In the genomic region with DNA sequence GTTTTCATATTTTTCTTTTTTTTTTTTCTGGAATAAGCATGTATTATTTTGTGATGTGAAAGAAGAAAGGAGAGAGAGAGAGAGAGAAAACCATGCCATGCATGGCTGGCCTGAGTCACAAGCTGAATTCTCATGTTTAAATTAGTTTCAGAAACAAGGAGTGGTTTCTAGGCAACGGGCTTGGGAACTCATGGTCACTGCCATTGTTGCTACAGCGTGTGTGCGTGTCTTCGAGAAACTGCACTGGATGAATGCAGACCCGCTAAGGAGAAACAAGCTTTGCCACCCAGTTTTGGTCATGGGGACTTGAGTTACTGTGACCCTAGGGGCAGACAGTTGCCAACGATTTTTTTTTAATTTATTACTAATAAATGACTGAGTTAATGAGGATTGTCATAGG, we compare ENCODE assay signal across 8 mouse cellular contexts. TPM values are rescaled to one million over a fixed set of nuclear protein-coding genes. Genes with fewer than 3 reads are reported as not detected.
A peak's percentile ranks its signal among the peaks of the same experiment; 100 is the strongest.
DNase-seq lines count a peak whose midpoint lies in the region; ATAC-seq lines count a peak whose summit lies in the region.

No protein-coding gene starts in this region.

- no peak overlapping the region for H3K27ac ChIP-seq in embryonic facial prominence, embryonic 11.5 days (replicated peaks; ENCODE audit: low read depth, low read length)
- no peak overlapping the region for H3K27ac ChIP-seq in intestine, embryonic 15.5 days

- no peaks in the 10 kb centered on the region for H3K9me3 ChIP-seq in embryonic facial prominence, embryonic 11.5 days (replicated peaks; ENCODE audit: control insufficient read depth, low read length)
- no peaks in the 10 kb centered on the region for H3K9me3 ChIP-seq in intestine, embryonic 15.5 days

- no peaks in the 10 kb centered on the region for H3K27me3 ChIP-seq in embryonic facial prominence, embryonic 11.5 days (ENCODE audit: control insufficient read depth, insufficient read depth, low read length)
- no peaks in the 10 kb centered on the region for H3K27me3 ChIP-seq in intestine, embryonic 15.5 days (replicated peaks)

- WGBS in embryonic facial prominence, embryonic 11.5 days = 46% methylated on average over 6 of the region's 6 CpGs
- WGBS in intestine, embryonic 15.5 days = 50% methylated on average over 6 of the region's 6 CpGs

- H3K9ac ChIP-seq in embryonic facial prominence, embryonic 11.5 days (replicated peaks; ENCODE audit: low read length) = no peak overlapping the region
- H3K9ac ChIP-seq in intestine, embryonic 15.5 days = no peak overlapping the region

- H3K4me2 ChIP-seq in embryonic facial prominence, embryonic 11.5 days (ENCODE audit: low read depth, low read length) = no peak overlapping the region
- H3K4me2 ChIP-seq in intestine, embryonic 15.5 days (replicated peaks) = peak overlapping the region; percentile 28; the same call in 1 of the 2 replicates

- intact Hi-C loops in left cerebral cortex, postnatal 36 days (cut with DNase I) = no loop called here

- peak; percentile 58; the same call in 1 of the 2 replicates for ATAC-seq in embryonic facial prominence, embryonic 11.5 days (replicated peaks; ENCODE audit: insufficient number of reproducible peaks, low FRiP score, low TSS enrichment, low read depth)
- ATAC-seq in intestine, embryonic 15.5 days = peak; percentile 22; the same call in 1 of the 2 replicates
- no peak for ATAC-seq in erythroblast, adult 5-6 weeks (replicated peaks; ENCODE audit: low FRiP score, poor library complexity, severe bottlenecking)

- 0 out of 2 replicates have a peak, but pooled peaks cover 3% of the 10 kb centered on the region for H3K4me1 ChIP-seq in embryonic facial prominence, embryonic 11.5 days (ENCODE audit: control insufficient read depth, insufficient read depth, low read length)
- H3K4me1 ChIP-seq in intestine, embryonic 15.5 days (replicated peaks) = no peaks in the 10 kb centered on the region

- H3K4me3 ChIP-seq in embryonic facial prominence, embryonic 11.5 days (ENCODE audit: low read depth, low read length) = no peak overlapping the region
- H3K4me3 ChIP-seq in intestine, embryonic 15.5 days (replicated peaks) = no peak overlapping the region

- no peaks in the 10 kb centered on the region for H3K36me3 ChIP-seq in embryonic facial prominence, embryonic 11.5 days (replicated peaks; ENCODE audit: control insufficient read depth, insufficient read depth, low read depth, low read length)
- H3K36me3 ChIP-seq in intestine, embryonic 15.5 days = no peaks in the 10 kb centered on the region

- DNase-seq in left cerebral cortex, adult 11 months (ENCODE audit: low spot score) = peak; percentile 19
- no peak for DNase-seq in left cerebral cortex, postnatal 36 days (ENCODE audit: low spot score in 2 of 2)
- DNase-seq in embryonic facial prominence, embryonic 11.5 days (ENCODE audit: low spot score) = peak; percentile 88
- peak; percentile 80 for DNase-seq in mesoderm, embryonic 11.5 days (ENCODE audit: low read depth, low spot score)
- no peak for DNase-seq in cerebellum, adult 11-12 months
- DNase-seq in urinary bladder, postnatal 4 days (ENCODE audit: low spot score in 2 of 2) = no peak

RNA-seq across cellular contexts. Expression of a gene that starts 15.5 kb away (rescaled TPM):
- not detected for total RNA-seq in left cerebral cortex, postnatal 36 days (2021)
- polyA plus RNA-seq in embryonic facial prominence, embryonic 11.5 days (2014; fragmentation: Nextera tagmentation; extraction: Ambion mirVana) = 0.65 and 0.82 TPM in 2 replicates
- polyA plus RNA-seq in intestine, embryonic 15.5 days (2015; fragmentation: Nextera tagmentation; extraction: Ambion mirVana) = not detected in 2 replicates
- not detected in 2 replicates for total RNA-seq in erythroblast, adult 5-6 weeks (2015; ENCODE audit: low replicate concordance)
- total RNA-seq in erythroblast, adult 5-6 weeks (2017; ENCODE audit: low replicate concordance) = not detected in 2 replicates

RNA-seq across cellular contexts. Expression of a gene that starts 53.8 kb away (rescaled TPM):
- total RNA-seq in left cerebral cortex, postnatal 36 days (2021) = not detected
- not detected in 2 replicates for polyA plus RNA-seq in embryonic facial prominence, embryonic 11.5 days (2014; fragmentation: Nextera tagmentation; extraction: Ambion mirVana)
- polyA plus RNA-seq in intestine, embryonic 15.5 days (2015; fragmentation: Nextera tagmentation; extraction: Ambion mirVana) = 1.6 and 2.4 TPM in 2 replicates
- total RNA-seq in erythroblast, adult 5-6 weeks (2015; ENCODE audit: low replicate concordance) = not detected in 2 replicates
- total RNA-seq in erythroblast, adult 5-6 weeks (2017; ENCODE audit: low replicate concordance) = not detected in 2 replicates

Comparison
In these comparisons a context has a peak if more than half of its experiments do, and no peak if none do; other contexts are left out.
1. DNase-seq: peak in left cerebral cortex, adult 11 months (single experiment), embryonic facial prominence, embryonic 11.5 days (single experiment) and mesoderm, embryonic 11.5 days (single experiment); none in left cerebral cortex, postnatal 36 days (0 of 2), cerebellum, adult 11-12 months (single experiment) and urinary bladder, postnatal 4 days (0 of 2).